Mouse (Mus musculus) embryonic facial prominence, embryonic 10.5 days (tissue): Measurements from ENCODE around the gene Zkscan5. TPM values are rescaled to one million over a fixed set of nuclear protein-coding genes. Genes with fewer than 3 reads are reported as not detected.

Source experiments
- polyA plus RNA-seq: library from polyadenylated mRNA; unstranded; fragments of >200 nt; fragmentation: Nextera tagmentation; extraction: Ambion mirVana; gene quantifications from 2 replicates; pipeline ENCODE4 v1.2.1, GENCODE M21; 2016

Zkscan5 gene
- polyA plus RNA-seq, 1 experiment from 2014 or later, result 19.5 TPM

Other genes with a start within 250 kb of the Zkscan5 start
- gene Smurf1, start 238.7 kb upstream of the Zkscan5 start, polyA plus RNA-seq, result 14.5 and 17.0 TPM in 2 replicates
- not detected in 2 replicates for gene Gm4871, start 171.8 kb upstream of the Zkscan5 start, polyA plus RNA-seq
- not detected in 2 replicates for gene 1700018F24Rik, start 161.6 kb upstream of the Zkscan5 start, polyA plus RNA-seq
- 122 and 129 TPM in 2 replicates for gene Arpc1a, start 120.7 kb upstream of the Zkscan5 start, polyA plus RNA-seq
- 0.06 TPM in 1 of 2 replicates, not detected in the other for gene Kpna7, start 120.5 kb upstream of the Zkscan5 start, polyA plus RNA-seq
- gene Arpc1b, start 90.3 kb upstream of the Zkscan5 start, polyA plus RNA-seq, result 95.4 and 97.9 TPM in 2 replicates
- gene Pdap1, start 64.3 kb upstream of the Zkscan5 start, polyA plus RNA-seq, result 144 and 151 TPM in 2 replicates
- gene Bud31, start 64.2 kb upstream of the Zkscan5 start, polyA plus RNA-seq, result 249 and 250 TPM in 2 replicates
- 17.6 and 18.9 TPM in 2 replicates for gene Ptcd1, start 37.5 kb upstream of the Zkscan5 start, polyA plus RNA-seq
- 87.0 and 91.9 TPM in 2 replicates for gene Cpsf4, start 37.3 kb upstream of the Zkscan5 start, polyA plus RNA-seq
- 523 and 540 TPM in 2 replicates for gene Atp5j2, start 12.5 kb upstream of the Zkscan5 start, polyA plus RNA-seq
- 7.1 and 9.0 TPM in 2 replicates for gene Zkscan14, start 2.7 kb upstream of the Zkscan5 start, polyA plus RNA-seq
- 31.2 and 31.4 TPM in 2 replicates for gene Zfp655, start 27.2 kb downstream of the Zkscan5 start, polyA plus RNA-seq
- gene Zscan25, start 75.9 kb downstream of the Zkscan5 start, polyA plus RNA-seq, result 0.45 and 0.83 TPM in 2 replicates
- not detected in 2 replicates for gene Cyp3a57, start 140.7 kb downstream of the Zkscan5 start, polyA plus RNA-seq